Mouse (Mus musculus) forebrain, embryonic 11.5 days (tissue): ENCODE results near the gene Nedd8. TPM values are rescaled to one million over a fixed set of nuclear protein-coding genes. Genes with fewer than 3 reads are reported as not detected.

Source experiments
- ATAC-seq: fragments of 200-750 bp; cut with Nextera tagmentation; replicated peaks from 2 replicates; pipeline ENCODE4 v1.8.0; 2017; ENCODE audit warnings: moderate TSS enrichment; ENCODE audit not compliant: low FRiP score
- DNase-seq: peaks from one replicate; pipeline ENCODE4 v3.0.0-alpha.2; 2017; ENCODE audit warnings: low spot score
- H3K27ac ChIP-seq: fragments of 300-500 bp; sonication (generic); 2 replicates; pipeline ENCODE4 v1.5.1; 2014; ENCODE audit warnings: low read depth, low read length
- H3K27me3 ChIP-seq: fragments of 300-500 bp; sonication (generic); 2 replicates; pipeline ENCODE4 v1.6.1; 2014; ENCODE audit warnings: mild to moderate bottlenecking, low read length, mixed read lengths; ENCODE audit not compliant: control insufficient read depth, insufficient read depth
- H3K36me3 ChIP-seq: fragments of 300-500 bp; sonication (generic); 2 replicates; pipeline ENCODE4 v1.6.1; 2014; ENCODE audit warnings: mild to moderate bottlenecking, low read length, moderate library complexity, mixed read lengths; ENCODE audit not compliant: control insufficient read depth, insufficient read depth
- H3K4me1 ChIP-seq: fragments of 300-500 bp; sonication (generic); replicated peaks from 2 replicates; pipeline ENCODE4 v1.6.1; 2014; ENCODE audit warnings: low read length, mixed read lengths; ENCODE audit not compliant: control insufficient read depth, insufficient read depth
- H3K4me2 ChIP-seq: fragments of 300-500 bp; sonication (generic); 2 replicates; pipeline ENCODE4 v1.6.1; 2014; ENCODE audit warnings: low read depth, mild to moderate bottlenecking, low read length, moderate library complexity, mixed read lengths; ENCODE audit not compliant: severe bottlenecking
- H3K4me3 ChIP-seq: fragments of 300-500 bp; sonication (generic); 2 replicates; pipeline ENCODE4 v1.5.1; 2014; ENCODE audit warnings: low read depth, low read length
- H3K9ac ChIP-seq: fragments of 300-500 bp; sonication (generic); 2 replicates; pipeline ENCODE4 v1.6.1; 2014; ENCODE audit warnings: low read length
- H3K9me3 ChIP-seq: fragments of 300-500 bp; sonication (generic); 2 replicates; pipeline ENCODE4 v1.6.1; 2016; ENCODE audit warnings: low read length, mixed read lengths; ENCODE audit not compliant: control insufficient read depth
- WGBS: fragments of 180-500 bp; shearing (Covaris S2); extraction: QIAGEN DNeasy Blood & Tissue Kit; methylation state at CpG from one replicate; pipeline ENCODE4 v1.1.7; 2014; 5-methylcytosine and 5-hydroxymethylcytosine counted together
- polyA plus RNA-seq: library from polyadenylated mRNA; unstranded; fragments of >200 nt; fragmentation: Nextera tagmentation; extraction: Ambion mirVana; gene quantifications from 2 replicates; pipeline ENCODE4 v1.2.1, GENCODE M21; 2014

Gene Nedd8
- polyA plus RNA-seq, 1 experiment from 2014 or later, result 583 TPM

DNA sequence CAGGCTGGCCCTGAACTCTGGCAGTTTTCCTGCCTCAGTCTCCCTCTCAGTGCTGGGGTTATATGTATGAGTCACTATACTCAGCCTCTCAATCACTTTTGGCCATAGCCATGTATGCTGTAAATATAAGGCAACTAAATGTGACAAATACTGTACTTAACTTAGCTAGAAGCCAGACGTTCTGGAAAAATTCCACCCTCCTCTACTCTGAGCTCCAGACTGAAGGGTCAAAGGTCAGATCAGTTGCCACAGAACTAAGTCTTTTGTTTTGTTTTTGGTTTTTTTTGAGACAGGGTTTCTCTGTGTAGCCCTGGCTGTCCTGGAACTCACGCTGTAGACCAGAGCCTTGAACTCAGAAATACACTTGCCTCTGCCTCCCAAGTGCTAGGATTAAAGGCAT, 56.0 kb downstream of the Nedd8 start:
- H3K9ac ChIP-seq, result no peak overlapping the region
- H3K9me3 ChIP-seq, result no peaks in the 10 kb centered on the region
- H3K4me1 ChIP-seq, result peaks cover 3% of the 10 kb centered on the region; the same call in 1 of the 2 replicates
- no peak overlapping the region for H3K4me3 ChIP-seq
- no peak overlapping the region for H3K27ac ChIP-seq
- H3K36me3 ChIP-seq, result no peaks in the 10 kb centered on the region
- WGBS, result 54% methylated on average over 2 of the region's 2 CpGs
- ATAC-seq (no peak), DNase-seq (no peak)
- H3K27me3 ChIP-seq, result no peaks in the 10 kb centered on the region
- H3K4me2 ChIP-seq, result no peak overlapping the region

DNA sequence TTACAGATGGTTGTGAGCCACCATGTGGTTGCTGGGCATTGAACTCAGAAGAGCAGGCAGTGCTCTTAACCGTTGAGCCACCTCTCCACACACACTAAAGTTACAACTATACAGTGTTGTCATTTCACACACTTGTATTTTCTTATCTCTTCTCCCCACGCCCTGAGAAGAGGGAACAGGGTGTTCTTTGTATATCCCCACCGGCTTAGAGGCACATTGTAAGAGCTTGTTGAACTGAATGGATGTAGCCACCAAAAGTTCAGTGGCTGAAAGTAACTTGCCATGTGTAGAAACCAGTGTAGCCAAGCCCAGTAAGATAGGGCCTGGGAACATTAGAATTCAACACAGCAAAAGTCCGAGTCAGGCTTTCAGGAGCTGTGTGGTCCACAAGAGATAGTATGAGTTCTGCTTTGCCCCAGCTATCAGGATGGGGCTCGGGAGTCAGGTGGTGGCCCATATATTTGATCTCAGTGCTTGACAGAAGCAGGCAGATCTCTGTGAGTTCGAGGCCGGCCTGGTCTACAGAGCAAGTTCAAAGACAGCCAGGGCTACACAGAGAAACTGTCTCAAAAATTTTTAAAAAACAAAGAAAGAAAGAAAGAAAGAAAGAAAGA, 57.3 kb downstream of the Nedd8 start:
- ATAC-seq, result no peak
- Histone ChIP-seq H3K27me3 (no peaks in the 10 kb centered on the region), H3K9ac (no peak overlapping the region), H3K4me3 (no peak overlapping the region), H3K36me3 (no peaks in the 10 kb centered on the region), H3K4me1 (peaks cover 3% of the 10 kb centered on the region; the same call in 1 of the 2 replicates), H3K27ac (no peak overlapping the region), H3K4me2 (no peak overlapping the region), H3K9me3 (no peaks in the 10 kb centered on the region)
- 85% methylated on average over 7 of the region's 7 CpGs for WGBS
- no peak for DNase-seq

DNA sequence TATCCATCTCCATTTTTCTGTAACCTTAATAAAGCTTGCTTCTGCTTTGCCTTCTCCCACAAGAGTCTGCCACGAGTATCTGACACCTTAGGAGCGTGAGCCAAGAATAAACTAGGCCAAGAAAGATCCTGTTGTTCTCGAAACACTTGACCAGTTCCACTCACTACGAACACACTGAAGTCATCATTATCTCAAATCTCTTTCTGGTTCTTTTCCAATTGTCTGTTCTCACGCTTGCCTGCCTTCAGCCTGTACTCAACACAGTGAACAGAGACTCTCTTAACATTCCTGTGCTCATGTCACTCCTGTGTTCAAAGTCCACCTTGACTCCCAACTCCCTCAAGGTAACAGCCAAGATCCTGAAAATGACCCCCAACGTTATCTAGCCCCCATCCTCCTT, 58.6 kb downstream of the Nedd8 start:
- no peaks in the 10 kb centered on the region for H3K9me3 ChIP-seq
- no peaks in the 10 kb centered on the region for H3K4me1 ChIP-seq
- 83% methylated on average over 6 of the region's 6 CpGs for WGBS
- H3K4me3 ChIP-seq, result no peak overlapping the region
- no peaks in the 10 kb centered on the region for H3K27me3 ChIP-seq
- no peak overlapping the region for H3K4me2 ChIP-seq
- H3K27ac ChIP-seq, result no peak overlapping the region
- H3K36me3 ChIP-seq, result no peaks in the 10 kb centered on the region
- H3K9ac ChIP-seq, result no peak overlapping the region
- ATAC-seq, result no peak
- DNase-seq, result no peak

Other genes with a start within 250 kb of the Nedd8 start
- 30.2 and 36.5 TPM in 2 replicates for gene Dhrs4, start 193.4 kb downstream of the Nedd8 start, polyA plus RNA-seq
- 13.3 and 14.6 TPM in 2 replicates for gene Carmil3, start 181.5 kb downstream of the Nedd8 start, polyA plus RNA-seq
- 0.21 and 0.28 TPM in 2 replicates for gene Cpne6, start 161.7 kb downstream of the Nedd8 start, polyA plus RNA-seq
- gene Nrl, start 147.1 kb downstream of the Nedd8 start, polyA plus RNA-seq, result not detected in 2 replicates
- 16.2 and 17.8 TPM in 2 replicates for gene Pck2, start 131.9 kb downstream of the Nedd8 start, polyA plus RNA-seq
- gene Dcaf11, start 112.1 kb downstream of the Nedd8 start, polyA plus RNA-seq, result 74.2 and 74.6 TPM in 2 replicates
- 0.71 TPM in 1 of 2 replicates, not detected in the other for gene A730061H03Rik, start 111.7 kb downstream of the Nedd8 start, polyA plus RNA-seq
- gene Fitm1, start 96.5 kb downstream of the Nedd8 start, polyA plus RNA-seq, result not detected in 2 replicates
- gene Psme1, start 94.0 kb downstream of the Nedd8 start, polyA plus RNA-seq, result 100 and 105 TPM in 2 replicates
- 3.4 and 4.7 TPM in 2 replicates for gene Emc9, start 86.8 kb downstream of the Nedd8 start, polyA plus RNA-seq
- 178 and 187 TPM in 2 replicates for gene Psme2, start 81.0 kb downstream of the Nedd8 start, polyA plus RNA-seq
- 13.7 and 18.1 TPM in 2 replicates for gene Rnf31, start 80.4 kb downstream of the Nedd8 start, polyA plus RNA-seq
- gene Irf9, start 68.6 kb downstream of the Nedd8 start, polyA plus RNA-seq, result 6.5 and 8.6 TPM in 2 replicates
- 4.8 and 5.5 TPM in 2 replicates for gene Rec8, start 54.1 kb downstream of the Nedd8 start, polyA plus RNA-seq
- 77.2 and 104 TPM in 2 replicates for gene Ipo4, start 36.2 kb downstream of the Nedd8 start, polyA plus RNA-seq
- 3.4 and 4.0 TPM in 2 replicates for gene Gm49378, start 34.2 kb downstream of the Nedd8 start, polyA plus RNA-seq
- 77.1 and 78.4 TPM in 2 replicates for gene Tm9sf1, start 28.3 kb downstream of the Nedd8 start, polyA plus RNA-seq
- 0.76 and 0.99 TPM in 2 replicates for gene Tssk4, start 21.9 kb downstream of the Nedd8 start, polyA plus RNA-seq
- 61.9 and 62.3 TPM in 2 replicates for gene Mdp1, start 11.6 kb downstream of the Nedd8 start, polyA plus RNA-seq
- gene Gmpr2, start 183 bp downstream of the Nedd8 start, polyA plus RNA-seq, result 59.7 and 62.5 TPM in 2 replicates
- gene Tinf2, start 9.7 kb upstream of the Nedd8 start, polyA plus RNA-seq, result 73.8 and 74.8 TPM in 2 replicates
- gene Tgm1, start 41.8 kb upstream of the Nedd8 start, polyA plus RNA-seq, result 0.21 and 1.4 TPM in 2 replicates
- 23.4 and 27.1 TPM in 2 replicates for gene Rabggta, start 50.1 kb upstream of the Nedd8 start, polyA plus RNA-seq
- gene Dhrs1, start 73.6 kb upstream of the Nedd8 start, polyA plus RNA-seq, result 63.6 and 76.7 TPM in 2 replicates
- gene Nop9, start 73.6 kb upstream of the Nedd8 start, polyA plus RNA-seq, result 54.2 and 57.4 TPM in 2 replicates
- not detected in 2 replicates for gene Cideb, start 86.3 kb upstream of the Nedd8 start, polyA plus RNA-seq
- 0.32 and 0.43 TPM in 2 replicates for gene Ltb4r2, start 89.3 kb upstream of the Nedd8 start, polyA plus RNA-seq
- gene Ltb4r1, start 93.8 kb upstream of the Nedd8 start, polyA plus RNA-seq, result 0.45 TPM in 1 of 2 replicates, not detected in the other
- 6.1 and 7.2 TPM in 2 replicates for gene Adcy4, start 112.0 kb upstream of the Nedd8 start, polyA plus RNA-seq
- gene Ripk3, start 116.7 kb upstream of the Nedd8 start, polyA plus RNA-seq, result 6.6 and 9.7 TPM in 2 replicates
- 30.8 and 32.7 TPM in 2 replicates for gene Nfatc4, start 151.0 kb upstream of the Nedd8 start, polyA plus RNA-seq
- 20.2 and 20.3 TPM in 2 replicates for gene Nynrin, start 181.9 kb upstream of the Nedd8 start, polyA plus RNA-seq
- 0.37 TPM in 1 of 2 replicates, not detected in the other for gene Cbln3, start 212.3 kb upstream of the Nedd8 start, polyA plus RNA-seq
- gene Khnyn, start 212.8 kb upstream of the Nedd8 start, polyA plus RNA-seq, result 13.6 and 14.9 TPM in 2 replicates
- 38.0 and 48.6 TPM in 2 replicates for gene Sdr39u1, start 228.2 kb upstream of the Nedd8 start, polyA plus RNA-seq